Mouse (Mus musculus) ovary, postnatal 14 days (tissue): ENCODE measurements around the gene Uqcr10.
"Not testable (repeated sequence)": the region's sequence is repeated elsewhere in the genome, so short reads cannot be mapped to it uniquely, and the experiment has no call there.

Source experiments
- DNase-seq: peaks from one replicate; pipeline ENCODE4 v3.0.0; 2022; ENCODE audit warnings: low spot score

Uqcr10 gene

DNA sequence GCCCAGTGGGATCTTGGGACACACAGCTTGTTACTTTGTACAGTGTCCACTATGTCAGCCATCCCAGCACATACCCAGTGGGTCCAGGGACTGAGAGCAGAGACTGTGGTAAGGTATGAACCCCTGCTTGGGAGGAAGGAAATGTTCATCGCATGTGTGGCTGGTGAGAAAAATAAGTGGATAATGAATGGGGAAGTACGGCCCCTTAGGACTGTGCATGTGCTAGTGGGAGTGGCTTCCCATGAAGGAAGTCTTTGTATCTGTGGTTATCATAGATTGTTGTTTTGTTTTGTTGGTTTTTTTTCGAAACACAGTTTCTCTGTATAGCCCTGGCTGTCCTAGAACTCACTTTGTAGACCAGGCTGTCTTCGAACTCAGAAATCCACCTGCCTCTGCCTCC is 10.6 kb upstream of the Uqcr10 start:
- DNase-seq: no peak

DNA sequence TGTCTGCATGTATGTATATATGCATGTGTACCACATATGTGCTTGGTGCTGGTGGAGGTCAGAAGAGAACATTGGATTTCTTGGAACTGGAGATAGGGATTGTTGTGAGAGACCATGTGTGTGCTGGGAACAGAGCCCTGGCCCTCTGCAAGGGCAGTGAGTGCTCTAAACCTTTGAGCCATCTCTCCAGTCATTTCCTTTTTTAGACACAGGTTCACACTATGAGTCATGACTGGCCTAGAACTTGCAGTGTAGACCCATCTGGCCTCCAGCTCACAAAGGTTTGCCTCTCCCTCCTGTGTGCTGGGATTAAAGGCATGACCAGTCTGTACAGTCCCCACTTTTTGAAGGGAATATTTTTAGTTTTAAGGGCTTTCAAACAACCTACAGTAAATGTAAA is 8.7 kb upstream of the Uqcr10 start:
- DNase-seq: no peak

DNA sequence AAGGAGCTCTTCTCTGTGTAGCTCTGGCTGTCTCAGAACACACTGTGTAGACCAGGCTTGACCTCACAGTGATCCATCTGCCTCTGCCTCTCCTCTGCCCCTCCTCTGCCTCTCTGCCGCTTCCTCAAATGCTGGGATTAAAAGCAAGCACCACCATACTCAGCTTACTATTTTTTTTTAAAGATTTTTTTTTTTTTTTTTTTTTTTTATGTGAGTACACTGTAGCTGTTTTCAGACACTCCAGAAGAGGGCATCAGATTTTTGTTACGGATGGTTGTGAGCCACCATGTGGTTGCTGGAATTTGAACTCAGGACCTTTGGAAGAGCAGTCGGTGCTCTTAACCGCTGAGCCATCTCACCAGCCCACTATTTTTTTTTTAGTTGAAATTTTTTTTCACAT is 6.0 kb upstream of the Uqcr10 start:
- DNase-seq: not testable (repeated sequence)

DNA sequence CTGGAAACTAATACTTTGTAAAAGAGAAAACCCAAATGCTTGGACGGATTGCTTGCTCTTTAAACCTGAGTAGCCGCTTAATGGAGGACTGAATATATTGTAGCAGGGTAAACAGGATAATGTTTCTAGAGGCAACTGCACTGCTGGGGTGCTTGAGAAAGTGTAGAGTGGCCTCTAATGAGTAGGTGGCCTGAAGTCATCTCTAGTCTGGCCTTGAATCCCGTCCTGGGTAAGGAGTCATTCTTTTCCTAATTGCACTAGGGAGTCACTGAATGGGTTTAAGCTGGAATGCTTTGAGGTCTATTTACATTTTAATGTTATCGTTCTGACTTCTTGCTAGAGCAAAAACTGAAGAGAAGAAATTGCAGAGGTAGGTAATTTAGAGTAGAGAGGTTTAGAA is 1.0 kb upstream of the Uqcr10 start:
- no peak for DNase-seq

DNA sequence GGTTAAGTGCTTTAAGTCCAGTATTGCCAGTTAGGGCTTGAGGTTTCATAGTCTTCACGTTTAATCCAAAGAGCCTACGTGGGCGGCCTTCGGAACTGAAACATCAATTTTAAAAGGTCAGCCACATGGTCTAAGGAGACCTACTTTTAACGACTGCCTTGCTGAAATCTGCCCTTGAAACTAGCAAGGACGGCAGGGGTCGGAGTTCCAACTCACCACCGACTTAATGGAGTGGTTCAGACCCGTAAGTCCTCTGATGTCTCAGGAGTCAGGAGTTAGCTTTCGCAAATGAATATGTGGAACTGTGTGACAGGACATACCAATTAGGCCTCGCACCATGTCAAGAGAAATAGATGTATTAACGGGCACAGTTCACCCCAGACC is 462 bp downstream of the Uqcr10 start:
- DNase-seq: no peak

DNA sequence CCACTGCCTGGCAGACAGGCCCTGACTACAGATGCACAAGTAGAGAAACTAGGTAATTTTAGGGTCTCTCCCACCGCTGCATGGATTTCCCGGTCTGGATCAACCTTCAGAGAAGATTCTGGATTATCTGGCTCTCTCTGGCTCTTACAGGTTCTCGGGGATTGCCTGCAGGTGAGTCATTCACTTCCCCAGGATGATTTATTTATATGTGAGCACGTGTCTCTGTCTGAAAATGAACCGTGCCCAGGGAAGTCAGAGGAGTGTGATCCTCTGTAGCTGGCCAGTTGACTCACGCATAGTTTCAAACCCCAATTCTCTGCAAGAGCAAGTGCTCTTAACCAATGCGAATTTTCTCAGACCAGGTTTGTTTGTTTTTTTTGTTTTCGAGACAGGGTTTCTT is 3.4 kb downstream of the Uqcr10 start:
- DNase-seq: no peak

DNA sequence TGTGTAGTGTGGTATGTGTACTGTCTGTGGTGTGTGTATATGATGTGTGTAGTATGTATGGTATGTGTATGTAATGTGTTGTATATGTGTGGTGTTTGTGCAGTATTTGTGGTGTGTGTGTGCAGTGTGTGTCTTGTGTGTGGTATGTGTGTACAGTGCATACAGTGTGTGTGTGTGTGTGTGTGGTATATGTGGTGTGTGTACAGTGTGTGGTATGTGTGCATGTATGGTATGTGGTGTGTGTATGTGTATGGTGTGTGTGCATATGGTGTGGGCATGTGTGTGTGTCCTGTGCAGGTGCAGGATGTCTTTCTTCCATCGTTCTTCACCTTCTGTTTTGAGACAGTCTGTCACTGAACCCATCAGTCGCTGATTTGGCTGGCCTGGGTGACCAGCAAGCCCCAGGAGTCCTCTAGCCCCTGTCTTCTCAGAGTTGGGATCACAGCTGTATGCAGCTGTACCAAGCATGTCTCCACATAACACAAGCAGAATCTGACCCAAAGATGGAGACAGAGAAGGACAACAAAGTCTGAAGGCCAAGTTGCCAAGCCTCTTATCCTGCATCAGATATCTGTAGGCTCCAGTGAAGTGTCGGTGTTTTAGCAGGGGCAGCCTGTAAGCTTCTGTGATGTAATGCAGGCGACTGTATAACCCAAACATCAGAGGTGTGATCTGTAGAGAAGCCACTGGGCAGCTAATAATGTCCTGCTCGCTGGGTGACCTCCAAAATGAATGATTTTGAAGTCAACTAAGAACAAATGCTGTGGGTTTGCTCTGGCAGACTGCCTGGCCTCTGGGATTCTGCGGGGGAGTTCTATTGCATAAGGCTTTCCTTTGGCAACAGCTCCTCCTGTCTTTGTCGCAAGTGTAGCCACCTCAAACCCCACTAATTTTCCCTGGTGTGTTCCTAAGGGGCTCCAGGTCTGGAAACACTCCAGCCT is 6.8 kb downstream of the Uqcr10 start:
- peak; percentile 78 for DNase-seq

DNA sequence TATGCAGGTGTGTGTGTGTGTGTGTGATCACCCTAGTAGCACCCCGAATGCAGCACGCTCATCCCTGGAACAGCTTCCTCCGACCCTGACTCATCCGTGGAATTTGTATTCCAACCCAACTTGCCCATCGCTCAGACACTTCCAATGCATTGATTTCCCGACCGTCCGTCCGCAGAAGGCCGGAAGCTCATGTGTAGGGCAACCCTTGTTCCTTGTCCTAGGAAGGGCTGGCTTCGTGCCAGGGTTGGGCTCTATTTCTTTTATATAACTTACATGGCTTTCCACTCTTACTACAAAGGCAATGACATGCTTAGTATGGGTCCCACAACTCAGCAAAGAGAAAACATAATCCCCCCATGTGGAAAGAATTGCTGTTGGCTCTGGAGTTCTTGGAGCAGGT is 12.0 kb downstream of the Uqcr10 start:
- no peak for DNase-seq

DNA sequence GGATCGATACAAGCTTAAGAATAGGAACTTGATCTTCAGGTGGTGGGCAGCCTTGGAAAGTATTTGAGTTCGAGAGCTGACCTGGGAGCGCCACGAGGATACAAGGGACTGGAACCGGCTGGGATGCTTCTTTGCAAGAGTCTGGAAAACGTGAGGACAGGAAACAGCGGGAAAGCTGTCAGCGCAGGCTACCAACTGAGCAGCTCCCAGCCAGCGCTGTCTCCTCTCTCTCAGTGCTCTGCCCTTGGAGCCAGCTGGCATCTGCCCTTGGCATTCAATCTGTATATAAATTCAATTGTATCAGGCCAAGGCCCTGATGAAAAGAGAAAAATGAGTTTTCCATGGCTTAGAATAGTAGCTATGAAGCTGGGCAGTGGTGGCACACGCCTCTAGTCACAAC is 12.9 kb downstream of the Uqcr10 start:
- no peak for DNase-seq

DNA sequence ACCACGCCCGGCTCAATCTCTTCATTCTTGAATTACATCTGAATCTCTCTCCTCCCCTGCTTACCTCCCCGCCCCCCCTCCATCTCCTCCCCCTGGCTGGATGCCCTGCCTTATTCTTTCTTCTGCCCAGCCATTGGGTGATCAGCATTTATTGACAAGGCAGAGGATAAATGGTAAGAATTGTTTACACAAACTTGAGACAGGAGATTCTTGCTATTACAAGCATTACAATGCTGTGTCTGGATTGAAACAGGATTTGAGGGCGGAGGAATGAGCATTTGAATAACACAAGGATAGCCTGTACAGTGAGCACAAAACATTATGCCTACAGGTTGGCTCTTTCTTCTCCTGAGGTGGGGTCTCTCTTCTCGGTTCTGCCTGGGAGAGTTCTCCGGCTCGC is 13.8 kb downstream of the Uqcr10 start:
- no peak for DNase-seq

DNA sequence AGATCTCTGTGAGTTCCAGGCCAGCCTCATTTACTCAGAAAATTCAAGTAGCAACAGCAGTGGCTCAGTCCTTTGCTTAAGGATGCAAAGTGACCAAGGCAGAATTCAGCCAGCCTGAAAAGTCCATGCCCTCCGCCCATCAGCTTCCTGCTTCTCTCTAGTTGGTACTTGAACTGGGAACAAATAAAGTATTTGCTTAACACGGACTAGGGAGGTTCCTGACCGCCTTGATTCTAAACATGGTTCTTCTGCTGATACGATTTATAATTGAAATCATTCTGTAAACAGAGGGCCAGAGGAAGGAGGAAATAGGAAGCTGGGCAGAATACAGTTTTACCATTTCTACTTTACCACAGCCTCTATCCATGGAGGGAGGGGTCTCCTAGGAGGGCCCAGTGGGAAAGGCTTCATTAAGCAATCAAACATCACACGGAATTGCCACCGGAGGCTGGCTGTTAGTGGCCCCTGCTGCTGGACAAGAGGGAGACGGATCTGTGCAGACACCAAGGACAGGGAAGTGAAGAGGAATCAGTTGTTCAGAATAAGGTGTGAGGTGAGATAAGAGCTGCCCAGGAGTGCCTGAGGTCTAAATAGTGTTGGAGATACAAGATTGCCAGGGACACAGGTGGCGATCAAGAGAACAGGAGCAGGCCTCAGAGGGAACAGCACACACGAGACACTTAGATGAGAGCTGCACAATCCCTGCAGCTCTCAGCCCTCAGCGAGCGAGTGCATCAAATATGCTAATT is 15.3 kb downstream of the Uqcr10 start:
- no peak for DNase-seq

DNA sequence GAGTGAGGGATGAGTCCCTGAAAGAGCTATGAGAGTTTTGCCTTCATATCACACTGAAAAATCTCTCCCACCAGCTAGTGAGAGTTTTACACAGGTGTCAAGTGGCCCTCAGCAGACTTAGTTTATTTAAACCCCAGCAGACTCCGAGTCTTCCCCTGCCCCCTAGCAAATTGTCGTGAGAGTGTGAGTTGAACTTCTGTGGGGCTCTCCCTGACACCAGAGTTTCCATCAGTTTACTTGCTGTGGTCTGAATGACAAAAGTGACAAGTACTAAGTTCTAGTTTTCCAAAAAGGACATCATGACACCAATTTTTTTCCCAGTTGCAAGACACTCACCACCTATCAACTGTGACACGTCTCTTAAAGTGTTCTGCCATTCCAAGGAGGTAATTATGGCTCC is 16.3 kb downstream of the Uqcr10 start:
- DNase-seq: no peak

DNA sequence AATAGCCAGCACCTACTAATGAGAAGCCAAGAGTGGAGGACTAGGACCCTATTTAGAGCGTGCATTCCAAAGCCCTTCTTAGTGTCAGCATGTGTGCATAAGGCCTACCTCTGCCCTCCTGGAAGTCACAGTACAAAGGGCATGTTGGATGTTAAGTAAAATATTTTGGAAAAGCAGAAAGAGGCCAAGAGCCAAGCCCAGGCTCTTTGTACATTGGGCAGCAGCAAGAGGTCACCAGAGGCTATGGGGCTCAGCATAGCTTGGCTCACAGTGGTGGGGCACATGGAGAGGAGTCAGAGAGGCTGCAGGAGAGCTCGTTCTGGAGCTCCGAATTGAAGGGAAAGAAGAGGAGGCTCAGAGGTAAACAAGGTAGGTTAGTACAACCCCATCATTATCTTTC is 17.1 kb downstream of the Uqcr10 start:
- DNase-seq: no peak

DNA sequence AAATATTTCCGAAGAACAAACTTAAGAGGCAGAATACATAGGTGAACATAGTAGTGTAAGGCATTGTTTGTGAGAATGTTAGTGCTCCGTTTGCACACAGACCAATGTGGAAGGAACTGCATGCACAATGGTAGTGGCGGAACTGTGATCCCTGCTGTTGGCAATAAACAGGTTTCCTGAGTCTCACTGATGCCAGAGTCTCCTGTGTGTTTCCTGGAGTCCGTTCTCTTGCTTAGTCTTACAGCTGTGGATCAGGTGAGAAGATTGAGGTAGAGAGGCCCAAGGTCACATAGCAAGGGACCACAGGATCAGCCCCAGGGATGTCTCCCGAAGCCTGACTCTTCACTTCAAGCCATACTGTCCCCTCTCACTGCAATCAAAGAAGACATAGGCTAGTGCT is 18.6 kb downstream of the Uqcr10 start:
- no peak for DNase-seq

DNA sequence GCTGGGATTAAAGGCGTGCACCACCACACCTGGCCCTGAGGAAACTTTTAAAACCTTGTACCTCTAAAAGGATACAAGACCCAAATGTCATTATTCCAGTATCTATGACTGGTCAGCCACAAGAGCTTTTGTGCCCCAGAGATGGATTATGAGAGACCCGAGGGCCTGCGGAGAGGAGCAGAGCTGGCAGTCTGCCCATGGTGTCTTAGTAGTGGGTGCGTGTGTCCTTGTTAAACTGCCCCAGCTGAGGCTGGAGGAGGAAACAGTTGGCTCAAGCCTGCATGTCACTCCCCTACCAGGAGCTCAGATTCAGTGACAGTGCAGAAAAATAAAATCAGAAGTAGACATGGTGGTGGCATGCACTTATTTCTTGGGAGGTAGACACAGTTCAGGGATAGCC is 19.1 kb downstream of the Uqcr10 start:
- no peak for DNase-seq

DNA sequence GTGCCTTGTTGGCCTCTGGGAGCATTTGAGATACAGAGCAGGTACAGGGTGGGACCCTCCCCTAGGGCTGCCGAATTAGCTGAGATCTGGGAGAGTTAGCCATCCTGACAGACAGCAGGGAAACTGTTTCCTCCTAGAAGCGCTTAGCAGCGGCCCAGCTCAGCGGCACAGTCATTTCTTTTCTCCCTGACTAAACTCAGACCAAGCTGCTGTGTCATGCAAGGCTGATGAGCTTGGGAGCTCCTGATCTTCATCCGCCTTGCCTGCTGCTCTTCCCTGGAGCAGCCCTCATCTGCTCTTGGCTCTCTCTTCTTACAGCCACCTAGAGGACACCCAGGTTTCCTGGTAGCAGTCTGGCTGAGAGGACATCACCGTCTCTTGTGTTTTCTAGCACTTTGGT is 20.0 kb downstream of the Uqcr10 start:
- no peak for DNase-seq

DNA sequence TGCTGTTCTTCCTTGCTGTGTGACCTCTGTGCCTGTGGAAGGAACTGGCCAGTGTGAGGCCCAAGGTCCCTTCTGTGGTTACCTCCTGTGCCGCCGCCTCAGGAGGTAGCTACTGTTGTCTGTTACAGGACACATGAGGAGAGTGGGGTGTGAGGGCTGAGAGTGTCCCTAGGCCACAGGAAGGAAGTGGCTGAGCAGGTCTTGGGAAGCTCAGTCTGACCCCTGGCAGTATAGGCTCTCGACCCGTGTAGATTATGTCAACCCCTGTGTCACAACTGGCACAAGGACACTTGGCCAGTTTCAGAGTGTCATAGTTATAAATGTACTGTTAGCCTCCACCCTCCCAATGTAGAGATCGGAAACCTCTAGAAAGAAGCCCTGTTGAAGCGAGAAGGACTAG is 20.6 kb downstream of the Uqcr10 start:
- DNase-seq: no peak

DNA sequence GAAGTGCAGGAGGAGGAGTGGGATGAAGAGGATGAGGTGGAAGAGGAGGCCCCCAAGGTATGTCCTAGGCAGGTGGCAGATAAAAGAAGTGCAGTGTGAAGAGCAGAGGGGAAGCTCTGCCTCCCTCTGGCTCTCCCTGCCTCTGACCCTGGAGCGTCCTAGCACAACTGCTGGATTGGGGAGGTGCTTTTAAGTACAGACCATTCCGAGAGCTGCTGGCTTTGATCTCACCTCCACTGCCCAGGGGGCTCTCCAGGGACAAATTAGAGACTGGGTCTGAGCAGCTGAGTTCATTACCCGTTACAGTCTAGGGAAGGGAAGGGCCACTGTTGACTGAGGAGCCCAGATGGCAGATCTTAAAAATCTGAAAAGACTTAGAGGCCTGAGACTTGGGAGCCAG is 24.0 kb downstream of the Uqcr10 start:
- DNase-seq: no peak

DNA sequence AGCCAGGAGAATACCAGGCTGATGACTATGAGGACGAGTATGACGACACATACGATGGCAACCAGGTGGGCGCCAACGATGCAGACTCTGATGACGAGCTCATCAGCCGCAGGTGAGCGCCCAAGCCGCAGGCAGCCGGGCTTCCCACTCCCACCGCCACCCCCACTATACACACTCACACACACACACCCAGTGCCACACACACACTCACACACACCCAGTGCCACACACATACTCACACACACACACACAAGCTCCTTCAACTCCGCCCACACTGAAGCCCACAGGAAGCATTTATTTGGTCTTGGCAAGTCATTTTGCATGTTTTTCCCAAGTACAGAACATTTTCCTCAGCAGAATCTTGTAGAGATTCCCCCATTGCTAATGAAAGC is 24.7 kb downstream of the Uqcr10 start:
- DNase-seq: no peak

DNA sequence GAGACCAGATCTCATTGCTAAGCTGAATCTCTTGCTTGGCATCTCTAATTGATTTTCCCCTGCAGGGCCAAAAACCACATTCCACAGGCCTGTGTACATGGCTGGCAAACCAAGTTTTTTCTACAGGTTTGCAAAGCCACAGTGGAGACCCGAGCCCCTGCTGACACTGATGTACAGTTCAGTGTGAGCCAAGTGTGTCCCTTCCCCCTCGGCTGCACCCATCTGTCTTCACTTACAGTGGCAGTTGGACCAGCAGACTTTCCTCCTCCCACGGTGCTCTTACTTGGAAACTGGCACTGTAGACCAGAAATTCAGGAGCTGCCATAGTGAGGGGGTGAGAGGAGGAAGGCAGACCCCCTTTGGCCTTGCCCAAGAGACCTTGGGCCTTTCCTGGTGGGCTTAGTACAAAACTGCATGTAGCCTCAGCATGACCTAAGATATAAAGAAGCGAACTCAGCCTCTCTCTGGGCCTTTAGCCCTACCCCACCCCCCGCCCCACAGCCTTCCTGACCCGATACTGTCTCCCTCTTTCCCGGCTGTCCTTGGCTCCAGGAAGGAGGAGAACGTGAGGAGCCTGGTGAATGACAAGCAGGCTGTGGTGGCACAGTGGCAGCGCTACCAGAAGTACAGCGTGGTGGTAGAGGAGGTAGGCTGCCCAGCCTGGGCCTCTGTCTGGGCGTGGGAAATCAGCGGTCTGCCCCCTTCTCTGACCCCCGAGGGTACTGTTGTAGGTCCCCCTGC is 25.3 kb downstream of the Uqcr10 start:
- DNase-seq: no peak

DNA sequence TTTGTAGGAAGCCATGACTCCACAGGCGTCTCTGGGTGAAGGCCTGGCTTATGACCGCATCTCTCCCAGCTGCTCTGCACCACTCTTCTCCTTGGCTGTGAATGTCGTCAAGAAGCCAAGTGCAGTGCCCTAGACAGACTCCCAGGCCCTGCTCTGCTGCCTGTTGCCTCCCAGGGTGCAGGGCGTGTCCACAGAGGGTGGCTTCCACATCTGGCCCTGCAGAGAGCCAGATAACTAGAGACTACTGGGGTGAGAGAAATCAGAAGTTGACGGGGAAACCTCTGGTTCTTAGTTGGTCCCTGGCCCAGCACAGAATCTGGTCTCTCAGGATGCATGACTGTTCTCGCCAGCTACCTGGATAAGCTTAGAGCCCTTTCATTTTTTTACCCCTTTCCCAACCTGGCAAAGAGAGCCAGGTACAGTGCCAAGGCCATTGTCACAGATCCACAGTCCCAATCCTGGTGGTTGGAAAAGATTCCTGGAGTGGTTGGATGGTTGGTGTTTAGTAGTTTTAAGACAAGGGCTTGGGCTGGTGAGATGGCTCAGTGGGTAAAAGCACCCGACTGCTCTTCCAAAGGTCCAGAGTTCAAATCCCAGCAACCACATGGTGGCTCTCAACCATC is 26.8 kb downstream of the Uqcr10 start:
- DNase-seq: no peak

DNA sequence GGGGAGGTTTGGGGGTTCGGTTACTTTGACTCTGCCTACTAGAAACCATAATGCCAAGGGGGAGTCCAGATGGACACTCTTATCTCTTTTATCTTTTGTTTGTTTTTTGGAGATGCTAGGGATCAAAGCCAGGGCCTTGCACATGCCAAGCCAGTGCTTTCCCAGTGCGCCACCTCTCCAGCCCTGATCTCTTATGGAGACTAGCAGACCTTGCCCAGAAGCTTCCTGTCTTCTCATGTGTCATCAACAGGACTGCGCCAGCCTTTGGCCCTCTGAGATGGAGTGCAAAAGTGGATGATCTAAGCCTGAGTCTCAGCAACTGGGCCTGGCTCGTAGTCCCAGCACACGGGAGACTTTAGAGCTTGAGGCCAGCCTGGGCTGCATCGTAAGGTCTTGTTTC is 28.4 kb downstream of the Uqcr10 start:
- no peak for DNase-seq
